Mouse (Mus musculus) adrenal gland (tissue): ENCODE measurements around the gene Faf2.

Experiments used
- intact Hi-C: fragments of 180-260 bp; cut with DNase I; formaldehyde crosslinking; loops from one replicate; pipeline ENCODE4 v1.15.1; 2025
- microRNA-seq, 2 experiments: library from miRNA; unstranded; fragments of <30 nt; microRNA quantifications; one replicate each; pipeline ENCODE4; 2019

Faf2 gene

DNA sequence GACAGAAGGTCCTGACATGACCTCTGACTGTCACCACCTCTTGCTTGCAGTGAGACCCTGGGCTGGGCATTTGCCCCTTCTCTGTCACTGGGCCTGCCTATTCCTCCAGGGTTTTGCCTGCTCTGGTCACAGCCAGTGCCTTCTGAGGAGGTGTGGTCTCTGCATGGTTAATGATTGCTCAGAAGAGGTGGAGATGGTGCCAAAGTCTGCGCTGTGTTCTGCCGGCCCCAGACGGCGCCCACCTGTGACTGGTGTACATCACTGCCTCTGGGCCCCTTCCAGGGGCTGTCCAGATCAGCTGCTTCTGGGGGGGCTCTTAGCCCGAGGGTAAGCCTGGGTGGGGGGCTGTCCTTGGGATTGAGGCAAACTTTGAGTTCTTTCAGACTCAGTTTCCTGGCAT is 79.7 kb downstream of the Faf2 start, which contains the start of gene Cdhr2:
Gene Cdhr2, plus strand, starts transcription at position 219 of the 400 bp plus-strand sequence.
- intact Hi-C loops: no loop called here

DNA sequence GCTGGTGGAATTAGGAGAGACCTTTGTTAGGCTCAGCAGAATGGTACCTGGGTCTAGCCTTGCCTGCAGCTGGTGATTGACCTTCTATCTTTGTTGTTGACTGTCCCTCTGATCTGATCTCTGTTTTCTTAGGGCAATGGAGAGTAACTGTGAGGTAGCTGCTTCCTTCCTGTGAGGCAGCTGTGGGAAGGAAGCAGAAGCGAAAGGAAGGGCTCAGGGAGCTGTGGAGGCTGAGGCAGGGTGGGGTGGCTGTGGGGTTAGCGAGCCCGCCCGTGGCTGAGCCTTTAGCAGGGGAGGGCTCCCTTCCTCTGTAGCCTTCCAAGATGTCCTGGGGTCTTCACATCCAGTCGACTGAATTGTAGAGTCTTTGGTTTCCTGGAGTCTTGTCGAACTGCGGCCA is 80.9 kb downstream of the Faf2 start:
- intact Hi-C loops: no loop called here

DNA sequence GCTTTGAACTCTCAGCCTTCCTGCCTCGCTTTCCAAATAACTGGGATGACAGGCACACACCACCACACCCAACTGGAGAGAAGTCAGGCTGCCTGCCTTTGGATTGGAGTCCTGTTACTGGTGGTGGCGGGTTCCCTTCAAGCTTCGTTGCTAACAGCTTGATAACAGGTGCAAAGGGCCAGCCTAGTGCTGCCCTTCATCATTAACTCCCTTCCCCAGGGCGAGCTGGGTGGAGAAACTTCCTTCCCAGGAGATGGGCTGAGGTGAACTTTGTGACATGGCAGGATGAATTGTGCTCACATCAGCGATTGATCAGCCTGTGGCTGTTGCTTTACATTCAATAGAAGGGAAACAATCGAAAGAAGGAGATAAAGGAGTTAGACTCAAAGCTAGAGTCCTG is 83.3 kb downstream of the Faf2 start:
- intact Hi-C loops: no loop called here

DNA sequence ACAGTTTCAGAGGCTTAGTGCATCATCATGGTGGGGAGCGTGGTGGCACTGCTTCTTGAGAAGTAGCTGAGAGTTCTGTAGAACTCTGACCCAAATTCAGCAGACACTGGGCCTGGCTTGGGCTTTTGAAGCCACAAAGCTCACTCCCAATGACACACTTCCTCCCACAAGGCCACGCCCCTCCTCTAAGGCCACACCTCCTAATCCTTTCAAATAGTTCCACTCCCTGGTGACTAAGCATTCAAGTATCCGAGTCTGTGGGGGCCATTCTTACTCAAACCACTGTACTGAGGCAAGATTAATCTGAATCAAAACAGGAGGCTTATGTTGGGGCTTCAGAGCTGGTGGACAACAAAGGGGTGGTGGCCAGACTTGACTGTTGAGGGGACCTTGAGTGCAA is 89.3 kb downstream of the Faf2 start:
- intact Hi-C loops: no loop called here

Small RNA genes within 50 kb of the gene (microRNA-seq; reads per million reads assigned to microRNA genes)
- 0 reads per million in 2 experiments for gene Gm24195
